Mouse (Mus musculus) bone marrow macrophage, adult 2 months (primary cell): ENCODE data around the gene Tdrd5. TPM values are rescaled to one million over a fixed set of nuclear protein-coding genes. Genes with fewer than 3 reads are reported as not detected.

ENCODE experiments used
- H3K27ac ChIP-seq: 2 replicates; pipeline ENCODE4 v1.5.1; 2012; ENCODE audit warnings: low read depth, low read length; ENCODE audit not compliant: insufficient read depth
- H3K4me1 ChIP-seq: 2 replicates; pipeline ENCODE4 v1.6.1; 2012; ENCODE audit warnings: low read length; ENCODE audit not compliant: control insufficient read depth, insufficient read depth
- H3K4me3 ChIP-seq: 2 replicates; pipeline ENCODE4 v1.5.1; 2012; ENCODE audit warnings: mild to moderate bottlenecking, low read length, moderate library complexity; ENCODE audit not compliant: insufficient read depth
- CTCF ChIP-seq: IDR thresholded peaks from 2 replicates; pipeline ENCODE4 v1.5.1; 2012; ENCODE audit warnings: low read depth, mild to moderate bottlenecking, low read length, moderate library complexity
- POLR2A ChIP-seq: IDR thresholded peaks from 2 replicates; pipeline ENCODE4 v1.6.1; 2012; ENCODE audit warnings: mild to moderate bottlenecking, low read depth, low read length, borderline replicate concordance
- polyA plus RNA-seq: library from polyadenylated mRNA; stranded (reverse); fragments of >200 nt; gene quantifications from 2 replicates; pipeline ENCODE4 v1.2.4, GENCODE M21; 2012; ENCODE audit not compliant: missing spikeins, insufficient read depth, insufficient read length

The Tdrd5 gene
- polyA plus RNA-seq, 1 experiment: not detected

DNA sequence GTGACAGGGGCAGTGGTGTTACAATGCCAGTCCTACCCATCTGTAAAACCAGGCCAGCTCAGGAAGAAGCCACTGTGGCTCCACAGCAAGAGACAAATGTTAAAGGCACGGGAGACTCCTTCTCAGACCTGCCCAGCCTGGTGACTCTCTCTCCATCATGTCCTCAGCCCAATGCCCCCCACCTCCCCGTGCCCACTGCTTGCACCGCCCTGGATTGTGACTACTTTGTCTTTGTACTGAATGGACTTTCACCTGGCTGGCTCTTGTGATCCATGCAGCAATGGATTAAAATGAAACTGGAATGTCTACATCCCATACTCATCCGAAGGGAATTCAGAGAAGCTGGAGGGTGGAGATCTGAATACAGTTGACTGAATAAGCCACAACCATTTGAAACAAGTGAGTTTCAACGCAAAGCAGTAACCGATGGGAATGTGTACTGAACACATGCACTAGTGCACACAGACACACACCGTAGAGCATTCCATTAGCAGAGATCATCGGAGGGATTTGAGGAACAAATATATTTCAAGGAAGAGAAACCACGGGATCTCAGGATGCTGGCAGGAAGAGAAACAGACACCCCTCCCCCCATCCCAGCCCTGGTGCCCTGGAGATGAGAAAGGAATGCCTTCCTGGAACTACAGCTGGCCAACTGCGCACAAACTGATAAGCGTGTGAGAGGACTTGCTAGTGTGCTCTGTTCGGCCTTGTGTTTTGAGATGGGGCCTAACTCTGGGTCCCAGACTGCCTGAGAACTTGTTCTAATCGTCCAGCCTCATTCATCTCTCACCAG lies 81.1 kb downstream of the Tdrd5 start:
- Histone ChIP-seq H3K27ac (no peak overlapping the region), H3K4me1 (peaks cover 6% of the 10 kb centered on the region), H3K4me3 (no peak overlapping the region)
- TF ChIP-seq POLR2A (no peak), CTCF (no peak)

DNA sequence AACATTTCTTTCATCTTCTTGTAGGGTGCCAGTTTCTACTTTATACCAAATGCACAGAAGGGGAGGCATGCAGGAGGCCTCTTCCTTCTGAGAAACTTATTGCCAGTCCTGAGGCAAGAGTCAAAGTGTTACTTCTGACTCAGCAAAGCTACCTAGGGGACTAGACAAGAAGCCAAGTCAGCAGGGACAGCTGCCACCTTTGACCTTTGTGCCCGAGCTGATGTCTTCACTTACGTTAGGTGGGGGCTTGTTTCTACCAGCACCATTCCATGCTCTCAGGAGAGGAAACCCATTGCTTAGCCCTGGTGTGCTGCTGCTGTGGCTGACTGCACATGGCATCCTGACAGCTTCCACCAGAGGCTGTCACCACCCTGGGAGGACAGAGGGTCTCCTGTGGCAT lies 82.1 kb downstream of the Tdrd5 start:
- Histone ChIP-seq H3K27ac (no peak overlapping the region), H3K4me3 (no peak overlapping the region), H3K4me1 (peaks cover 8% of the 10 kb centered on the region)
- TF ChIP-seq POLR2A: no peak
- no peak for TF ChIP-seq CTCF

DNA sequence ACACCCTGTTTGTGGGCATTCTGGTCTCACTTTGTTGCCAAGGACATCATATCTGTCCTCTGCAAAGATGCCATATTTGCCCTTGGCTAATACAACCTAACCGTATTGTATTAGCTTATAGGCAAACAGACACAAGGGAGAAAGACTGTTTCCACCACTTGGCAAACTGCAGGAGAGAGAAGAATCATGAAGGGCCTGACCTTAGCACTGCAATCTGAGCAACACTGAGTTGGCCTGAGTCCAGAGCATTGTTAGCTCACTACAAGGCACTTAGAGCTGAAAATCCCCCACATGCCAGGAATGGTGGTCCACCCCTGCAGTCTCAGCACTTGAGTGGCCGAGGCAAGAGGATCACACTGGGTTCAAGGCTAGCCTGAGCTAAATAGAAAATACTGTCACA lies 84.9 kb downstream of the Tdrd5 start:
- H3K27ac ChIP-seq: no peak overlapping the region
- TF ChIP-seq POLR2A (no peak), CTCF (no peak)
- H3K4me3 ChIP-seq: no peak overlapping the region
- peaks cover 8% of the 10 kb centered on the region for H3K4me1 ChIP-seq

DNA sequence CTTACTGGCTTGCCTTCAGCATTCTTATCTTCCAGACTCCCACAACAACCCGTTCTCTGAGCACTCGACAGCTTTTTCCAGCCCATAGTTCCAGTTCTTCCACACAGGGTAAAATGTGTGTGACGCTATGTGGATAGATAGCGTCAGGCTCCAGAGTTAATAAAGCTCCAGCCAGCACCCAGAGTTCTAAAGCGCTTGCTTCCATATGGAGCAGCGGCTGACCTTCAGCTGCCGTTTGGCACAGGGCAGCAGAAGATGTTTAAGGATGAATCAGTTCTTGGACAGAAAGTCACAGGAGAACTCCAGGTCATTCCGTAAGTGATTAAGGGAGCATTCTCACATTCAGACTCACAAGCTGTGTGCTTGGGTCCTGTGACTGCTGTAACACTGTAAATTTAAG lies 85.5 kb downstream of the Tdrd5 start:
- TF ChIP-seq POLR2A (no peak), CTCF (no peak)
- peaks cover 8% of the 10 kb centered on the region for H3K4me1 ChIP-seq
- no peak overlapping the region for H3K4me3 ChIP-seq
- no peak overlapping the region for H3K27ac ChIP-seq

DNA sequence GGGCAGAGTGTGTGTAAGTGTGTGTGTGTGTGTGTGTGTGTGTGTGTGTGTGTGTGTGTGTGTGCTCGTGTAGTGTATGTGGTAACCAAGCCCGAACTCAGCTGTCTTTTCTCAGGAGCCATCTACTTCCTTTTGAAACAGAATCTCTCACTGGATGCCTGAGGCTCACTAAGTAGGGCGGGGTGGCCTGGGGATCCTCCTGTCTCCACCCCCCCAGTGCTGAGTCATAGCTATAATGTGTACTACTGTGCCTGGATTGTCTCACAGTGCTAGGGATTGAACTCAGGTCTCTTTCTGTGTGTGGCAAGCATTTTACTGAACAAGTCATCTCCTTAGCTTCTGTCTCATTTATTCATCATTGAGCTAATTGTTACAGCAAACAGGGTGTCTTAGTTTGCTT lies 86.1 kb downstream of the Tdrd5 start:
- H3K4me3 ChIP-seq: no peak overlapping the region
- H3K4me1 ChIP-seq: peaks cover 8% of the 10 kb centered on the region
- H3K27ac ChIP-seq: no peak overlapping the region
- TF ChIP-seq POLR2A (no peak), CTCF (no peak)

DNA sequence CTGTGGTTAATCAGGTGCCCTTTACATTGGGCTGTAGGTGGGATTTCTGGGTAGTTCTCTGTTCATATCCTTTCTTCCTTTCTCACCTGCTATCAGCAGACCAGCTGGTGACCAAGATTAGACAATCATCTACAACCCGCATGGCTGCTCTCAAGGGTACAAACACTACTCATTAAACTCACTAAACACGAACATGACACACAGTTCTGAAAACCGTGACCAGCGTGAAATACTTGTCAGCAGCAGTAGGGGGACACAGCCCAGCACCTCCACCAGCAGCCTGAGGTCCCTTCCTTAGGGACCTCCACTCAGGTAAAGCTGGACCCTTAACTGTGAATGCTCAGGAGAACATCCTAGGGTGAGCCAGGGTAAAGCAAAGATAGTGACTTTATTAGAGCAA lies 87.2 kb downstream of the Tdrd5 start:
- Histone ChIP-seq H3K4me1 (peaks cover 8% of the 10 kb centered on the region), H3K27ac (no peak overlapping the region)

DNA sequence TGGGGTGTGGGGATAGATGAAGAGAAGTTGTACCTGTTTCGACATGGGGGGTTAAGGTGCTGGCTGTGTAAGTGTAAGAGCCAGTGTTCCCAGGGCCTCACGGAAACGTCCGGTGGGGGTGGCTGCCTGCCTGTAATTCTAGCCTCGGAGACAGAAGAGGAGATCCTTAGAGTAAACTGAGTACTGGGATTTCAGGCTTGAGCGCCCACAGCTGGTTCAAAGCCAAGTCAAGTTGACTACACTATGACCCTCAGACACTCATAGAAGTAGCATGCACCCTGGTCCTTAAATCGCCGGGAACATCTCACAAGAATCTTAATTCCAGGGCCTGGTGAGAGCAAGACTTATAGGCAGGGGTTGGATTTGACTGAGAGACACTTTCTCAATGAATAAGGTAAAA lies 88.8 kb downstream of the Tdrd5 start:
- H3K4me1 ChIP-seq: peaks cover 8% of the 10 kb centered on the region
- no peak overlapping the region for H3K4me3 ChIP-seq
- no peak for TF ChIP-seq CTCF
- TF ChIP-seq POLR2A: no peak
- H3K27ac ChIP-seq: no peak overlapping the region

More for the DNA sequence above, 87.2 kb downstream of the Tdrd5 start:
- H3K4me3 ChIP-seq: no peak overlapping the region
- TF ChIP-seq CTCF (no peak), POLR2A (no peak)

DNA sequence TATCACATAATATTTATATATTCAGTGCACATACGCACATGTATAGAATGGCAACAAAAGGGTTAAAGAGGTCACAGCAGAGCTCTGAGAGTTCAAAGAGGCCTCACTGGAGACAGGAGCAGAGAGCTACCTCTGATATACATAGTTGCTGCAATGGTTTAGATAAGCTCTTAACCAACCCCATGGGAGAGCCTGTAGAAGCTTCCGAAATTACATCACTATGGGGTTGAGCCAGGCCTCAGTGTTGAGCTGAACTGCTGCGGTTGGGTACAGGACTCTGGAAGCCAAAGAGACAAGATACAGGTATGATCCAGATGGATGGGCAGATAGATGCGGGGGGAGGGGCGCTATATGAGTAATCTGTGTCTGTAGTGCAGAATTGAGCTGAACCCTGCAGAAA lies 90.5 kb downstream of the Tdrd5 start:
- H3K27ac ChIP-seq: no peak overlapping the region
- no peak overlapping the region for H3K4me3 ChIP-seq
- peaks cover 6% of the 10 kb centered on the region for H3K4me1 ChIP-seq
- TF ChIP-seq CTCF: no peak
- TF ChIP-seq POLR2A: no peak

DNA sequence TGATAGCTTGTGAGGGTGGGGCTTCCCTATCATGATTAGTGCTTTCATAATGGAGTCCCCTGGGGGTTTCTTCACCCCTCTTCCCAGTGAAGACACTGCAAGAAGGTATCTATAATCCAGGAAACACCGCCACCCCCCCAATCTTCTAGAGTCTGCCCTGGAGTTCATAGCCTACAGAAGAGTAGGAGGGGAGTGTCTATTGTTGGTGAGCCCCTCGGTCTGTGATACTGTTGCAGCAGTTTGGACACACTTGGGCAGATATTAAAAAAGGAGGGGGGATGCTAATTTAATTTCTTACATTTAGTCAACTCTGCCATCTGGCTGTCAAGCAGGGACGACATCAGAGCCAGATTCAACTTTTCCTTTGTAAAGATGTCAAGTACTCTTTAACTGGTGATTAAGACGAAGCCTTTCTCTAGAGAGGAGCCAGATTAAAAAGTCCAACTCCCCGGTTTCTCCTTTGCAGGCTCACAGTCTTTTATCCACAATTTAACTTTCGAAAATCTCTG lies 91.6 kb downstream of the Tdrd5 start:
- H3K27ac ChIP-seq: no peak overlapping the region
- no peaks in the 10 kb centered on the region for H3K4me1 ChIP-seq
- no peak overlapping the region for H3K4me3 ChIP-seq
- TF ChIP-seq CTCF (no peak), POLR2A (no peak)

Other genes starting within 250 kb of the Tdrd5 start
- not detected in 2 replicates for gene Fam163a, start 98.6 kb downstream of the Tdrd5 start, polyA plus RNA-seq
- gene Nphs2, start 7.1 kb upstream of the Tdrd5 start, polyA plus RNA-seq: not detected in 2 replicates
- 1,413 and 1,455 TPM in 2 replicates for gene Gm2000, start 62.4 kb upstream of the Tdrd5 start, polyA plus RNA-seq
- gene Axdnd1, start 117.5 kb upstream of the Tdrd5 start, polyA plus RNA-seq: 1.8 and 3.0 TPM in 2 replicates
- 294 and 305 TPM in 2 replicates for gene Soat1, start 170.7 kb upstream of the Tdrd5 start, polyA plus RNA-seq
- 7.5 and 10.8 TPM in 2 replicates for gene Gm10031, start 220.3 kb upstream of the Tdrd5 start, polyA plus RNA-seq